Mouse (Mus musculus) limb, embryonic 12.5 days (tissue): ENCODE measurements around the gene Dicer1. TPM values are rescaled to one million over a fixed set of nuclear protein-coding genes. Genes with fewer than 3 reads are reported as not detected.

Source experiments
- ATAC-seq: fragments of 200-750 bp; cut with Nextera tagmentation; 2 replicates; pipeline ENCODE4 v1.8.0; 2017; ENCODE audit warnings: low read depth, moderate TSS enrichment; ENCODE audit not compliant: insufficient number of reproducible peaks, insufficient read depth, low FRiP score, low TSS enrichment
- H3K27ac ChIP-seq: fragments of 300-500 bp; sonication (generic); 2 replicates; pipeline ENCODE4 v1.5.1; 2016; ENCODE audit warnings: mild to moderate bottlenecking, moderate library complexity
- H3K27me3 ChIP-seq: fragments of 300-500 bp; sonication (generic); 2 replicates; pipeline ENCODE4 v1.6.1; 2016; ENCODE audit warnings: mild to moderate bottlenecking, moderate library complexity
- H3K36me3 ChIP-seq: fragments of 300-500 bp; sonication (generic); 2 replicates; pipeline ENCODE4 v1.6.1; 2016; ENCODE audit warnings: mild to moderate bottlenecking, moderate library complexity
- H3K4me1 ChIP-seq: fragments of 300-500 bp; sonication (generic); replicated peaks from 2 replicates; pipeline ENCODE4 v1.6.1; 2016
- H3K4me2 ChIP-seq: fragments of 300-500 bp; sonication (generic); 2 replicates; pipeline ENCODE4 v1.6.1; 2016; ENCODE audit warnings: mild to moderate bottlenecking, moderate library complexity
- H3K4me3 ChIP-seq: fragments of 300-500 bp; sonication (generic); replicated peaks from 2 replicates; pipeline ENCODE4 v1.5.1; 2016; ENCODE audit warnings: mild to moderate bottlenecking
- H3K9ac ChIP-seq: fragments of 300-500 bp; sonication (generic); replicated peaks from 2 replicates; pipeline ENCODE4 v1.6.1; 2016; ENCODE audit warnings: mild to moderate bottlenecking, moderate library complexity
- H3K9me3 ChIP-seq: fragments of 300-500 bp; sonication (generic); 2 replicates; pipeline ENCODE4 v1.6.1; 2016; ENCODE audit warnings: mild to moderate bottlenecking, moderate library complexity
- WGBS: fragments of 180-500 bp; shearing (Covaris S2); methylation state at CpG from one replicate; pipeline ENCODE4 v1.1.7; 2016; 5-methylcytosine and 5-hydroxymethylcytosine counted together
- polyA plus RNA-seq: library from polyadenylated mRNA; unstranded; fragments of >200 nt; fragmentation: Nextera tagmentation; extraction: Ambion mirVana; gene quantifications from 2 replicates; pipeline ENCODE4 v1.2.1, GENCODE M21; 2016

The Dicer1 gene
- polyA plus RNA-seq, 1 experiment from 2014 or later: 57.6 TPM

- Histone ChIP-seq H3K4me1 (peaks cover 38% of the 10 kb centered on the region), H3K36me3 (peaks cover 79% of the 10 kb centered on the region), H3K27me3 (no peaks in the 10 kb centered on the region), H3K9me3 (no peaks in the 10 kb centered on the region), H3K4me2 (no peak overlapping the region), H3K4me3 (no peak overlapping the region), H3K27ac (0 out of 2 replicates have a peak overlapping the region, but pooled peaks have one; percentile 42), H3K9ac (no peak overlapping the region)
- WGBS: 46% methylated on average over 5 of the region's 5 CpGs
- no peak; the same call in 1 of the 2 replicates for ATAC-seq
These were observed 35.3 kb downstream of the Dicer1 start for GRCm38 (mm10) chr12:104716409-104716808.

GRCm38 (mm10) chr12:104715453-104715852 lies 36.3 kb downstream of the Dicer1 start:
- no peak overlapping the region for H3K9ac ChIP-seq
- no peak overlapping the region for H3K4me2 ChIP-seq
- H3K27me3 ChIP-seq: no peaks in the 10 kb centered on the region
- H3K4me1 ChIP-seq: peaks cover 36% of the 10 kb centered on the region
- WGBS: 93% methylated on average over 5 of the region's 5 CpGs
- H3K27ac ChIP-seq: no peak overlapping the region
- H3K9me3 ChIP-seq: no peaks in the 10 kb centered on the region
- peaks cover 81% of the 10 kb centered on the region for H3K36me3 ChIP-seq
- no peak overlapping the region for H3K4me3 ChIP-seq
- no peak for ATAC-seq

GRCm38 (mm10) chr12:104700266-104700665 lies 51.5 kb downstream of the Dicer1 start:
- WGBS: 53% methylated on average over 7 of the region's 7 CpGs
- peaks cover 73% of the 10 kb centered on the region for H3K36me3 ChIP-seq

GRCm38 (mm10) chr12:104699753-104700152 lies 52.0 kb downstream of the Dicer1 start:
- peaks cover 34% of the 10 kb centered on the region for H3K4me1 ChIP-seq
- peak; percentile 89 for ATAC-seq

More at GRCm38 (mm10) chr12:104700266-104700665, 51.5 kb downstream of the Dicer1 start:
- H3K4me1 ChIP-seq: peaks cover 34% of the 10 kb centered on the region
- 0 out of 2 replicates have a peak overlapping the region, but pooled peaks have one; percentile 13 for H3K4me2 ChIP-seq
- H3K27ac ChIP-seq: peak overlapping the region; percentile 70
- H3K9me3 ChIP-seq: no peaks in the 10 kb centered on the region
- H3K9ac ChIP-seq: no peak overlapping the region
- no peaks in the 10 kb centered on the region for H3K27me3 ChIP-seq
- no peak overlapping the region for H3K4me3 ChIP-seq
- no peak for ATAC-seq

GRCm38 (mm10) chr12:104695514-104695913 lies 56.2 kb downstream of the Dicer1 start:
- 84% methylated on average over 2 of the region's 2 CpGs for WGBS
- Histone ChIP-seq H3K27ac (no peak overlapping the region), H3K27me3 (no peaks in the 10 kb centered on the region), H3K4me3 (no peak overlapping the region), H3K9me3 (no peaks in the 10 kb centered on the region), H3K4me2 (no peak overlapping the region), H3K9ac (no peak overlapping the region), H3K36me3 (peaks cover 74% of the 10 kb centered on the region), H3K4me1 (peaks cover 25% of the 10 kb centered on the region)
- no peak for ATAC-seq

More at GRCm38 (mm10) chr12:104699753-104700152, 52.0 kb downstream of the Dicer1 start:
- H3K4me3 ChIP-seq: no peak overlapping the region
- no peaks in the 10 kb centered on the region for H3K27me3 ChIP-seq
- H3K4me2 ChIP-seq: no peak overlapping the region
- WGBS: 27% methylated on average over 8 of the region's 8 CpGs
- peak overlapping the region; percentile 70 for H3K27ac ChIP-seq
- H3K36me3 ChIP-seq: peaks cover 76% of the 10 kb centered on the region
- no peak overlapping the region for H3K9ac ChIP-seq
- no peaks in the 10 kb centered on the region for H3K9me3 ChIP-seq

- no peak for ATAC-seq
- Histone ChIP-seq H3K4me3 (no peak overlapping the region), H3K4me2 (no peak overlapping the region), H3K9me3 (no peaks in the 10 kb centered on the region), H3K27me3 (no peaks in the 10 kb centered on the region), H3K4me1 (peaks cover 12% of the 10 kb centered on the region), H3K27ac (no peak overlapping the region), H3K36me3 (peaks cover 86% of the 10 kb centered on the region), H3K9ac (no peak overlapping the region)
- WGBS: 83% methylated on average over 12 of the region's 12 CpGs
These were observed 58.9 kb downstream of the Dicer1 start for GRCm38 (mm10) chr12:104692864-104693263.

GRCm38 (mm10) chr12:104690412-104690811 lies 61.3 kb downstream of the Dicer1 start:
- no peak overlapping the region for H3K27ac ChIP-seq
- H3K27me3 ChIP-seq: no peaks in the 10 kb centered on the region
- no peak for ATAC-seq
- H3K4me2 ChIP-seq: no peak overlapping the region
- no peak overlapping the region for H3K4me3 ChIP-seq
- H3K36me3 ChIP-seq: peaks cover 78% of the 10 kb centered on the region
- H3K4me1 ChIP-seq: peaks cover 11% of the 10 kb centered on the region; the same call in 1 of the 2 replicates
- no peaks in the 10 kb centered on the region for H3K9me3 ChIP-seq
- 86% methylated on average over 7 of the region's 7 CpGs for WGBS
- no peak overlapping the region for H3K9ac ChIP-seq

- peaks cover 20% of the 10 kb centered on the region for H3K4me1 ChIP-seq
- ATAC-seq: no peak
- H3K9me3 ChIP-seq: no peaks in the 10 kb centered on the region
- no peak overlapping the region for H3K4me3 ChIP-seq
- H3K9ac ChIP-seq: no peak overlapping the region
- H3K4me2 ChIP-seq: no peak overlapping the region
- peaks cover 63% of the 10 kb centered on the region for H3K36me3 ChIP-seq
- whole genome bisulfite sequencing: 86% methylated on average over 11 of the region's 11 CpGs
- H3K27me3 ChIP-seq: no peaks in the 10 kb centered on the region
- H3K27ac ChIP-seq: no peak overlapping the region
These were observed 62.9 kb downstream of the Dicer1 start for GRCm38 (mm10) chr12:104688870-104689269.

- no peak for ATAC-seq
- WGBS: 74% methylated on average over 8 of the region's 8 CpGs
- Histone ChIP-seq H3K4me3 (no peak overlapping the region), H3K9me3 (peaks cover 8% of the 10 kb centered on the region; the same call in 1 of the 2 replicates), H3K9ac (no peak overlapping the region), H3K4me1 (peaks cover 38% of the 10 kb centered on the region), H3K4me2 (no peak overlapping the region), H3K36me3 (peaks cover 23% of the 10 kb centered on the region), H3K27ac (no peak overlapping the region), H3K27me3 (no peaks in the 10 kb centered on the region)
These were observed 67.3 kb downstream of the Dicer1 start for GRCm38 (mm10) chr12:104684411-104684931.

GRCm38 (mm10) chr12:104679819-104680132 lies 72.0 kb downstream of the Dicer1 start:
- no peak overlapping the region for H3K4me3 ChIP-seq
- no peak overlapping the region for H3K9ac ChIP-seq
- H3K36me3 ChIP-seq: no peaks in the 10 kb centered on the region
- 37% methylated on average over 8 of the region's 8 CpGs for WGBS
- peak overlapping the region; percentile 50; the same call in 1 of the 2 replicates for H3K27ac ChIP-seq
- peaks cover 11% of the 10 kb centered on the region; the same call in 1 of the 2 replicates for H3K9me3 ChIP-seq
- H3K4me1 ChIP-seq: peaks cover 56% of the 10 kb centered on the region
- H3K4me2 ChIP-seq: 0 out of 2 replicates have a peak overlapping the region, but pooled peaks have one; percentile 50
- peaks cover 12% of the 10 kb centered on the region for H3K27me3 ChIP-seq
- 0 out of 2 replicates have a peak, but pooled peaks have one; percentile 35 for ATAC-seq

- H3K9me3 ChIP-seq: peaks cover 11% of the 10 kb centered on the region; the same call in 1 of the 2 replicates
- peaks cover 12% of the 10 kb centered on the region for H3K27me3 ChIP-seq
- H3K4me3 ChIP-seq: no peak overlapping the region
- H3K4me2 ChIP-seq: peak overlapping the region; percentile 50
- peak overlapping the region; percentile 50; the same call in 1 of the 2 replicates for H3K27ac ChIP-seq
- WGBS: 21% methylated on average over 26 of the region's 26 CpGs
- H3K4me1 ChIP-seq: peaks cover 53% of the 10 kb centered on the region
- H3K36me3 ChIP-seq: no peaks in the 10 kb centered on the region
- H3K9ac ChIP-seq: no peak overlapping the region
- ATAC-seq: 0 out of 2 replicates have a peak, but pooled peaks have one; percentile 13
These were observed 72.5 kb downstream of the Dicer1 start for GRCm38 (mm10) chr12:104679121-104679818.
